Mouse (Mus musculus): ENCODE data around the gene Mettl7a2. TPM values are rescaled to one million over a fixed set of nuclear protein-coding genes. Genes with fewer than 3 reads are reported as not detected.

Mettl7a2 gene
- total and polyA plus RNA-seq, 3 experiments = not detected

- peak; percentile 88 to 93 for TF ChIP-seq EP300 (IDR thresholded peaks at IDR 0.05; ENCODE audit: low read depth in 1 of 2, low read length in 2 of 2)
- TF ChIP-seq SMC3 (IDR thresholded peaks at IDR 0.05; ENCODE audit: low read depth, low read length) = no peak; the same call in 1 of the 2 replicates
- peak; percentile 93 for TF ChIP-seq TBP (IDR thresholded peaks at IDR 0.05; ENCODE audit: low read depth, low read length)
- peak; percentile 96 for TF ChIP-seq ZMIZ1 (IDR thresholded peaks at IDR 0.05; ENCODE audit: low read depth, low read length)
- TF ChIP-seq HCFC1 (IDR thresholded peaks at IDR 0.05; ENCODE audit: low read depth, low read length) = peak; percentile 72
- peak; percentile 99 for TF ChIP-seq MYB (IDR thresholded peaks at IDR 0.05; ENCODE audit: low read depth, low read length)
- no peak for TF ChIP-seq UBTF (IDR thresholded peaks at IDR 0.05; ENCODE audit: borderline replicate concordance, insufficient read depth, low read depth, low read length)
- TF ChIP-seq MXI1 (IDR thresholded peaks at IDR 0.05; ENCODE audit: low read depth, low read length) = peak; percentile 71
- TF ChIP-seq POLR2AphosphoS2 (IDR thresholded peaks at IDR 0.05; ENCODE audit: low read length) = peak; percentile 90
- peak; percentile 78 for TF ChIP-seq TCF12 (IDR thresholded peaks at IDR 0.05; ENCODE audit: low read depth, low read length)
- TF ChIP-seq USF1 (IDR thresholded peaks at IDR 0.05; ENCODE audit: low read depth, low read length) = 0 out of 2 replicates have a peak, but pooled peaks have one; percentile 8
- no peak for TF ChIP-seq ZKSCAN1 (IDR thresholded peaks at IDR 0.05; ENCODE audit: low read depth, low read length)
- peak; percentile 95 for TF ChIP-seq GABPA (IDR thresholded peaks at IDR 0.05; ENCODE audit: low read depth, low read length)
- TF ChIP-seq USF2 (IDR thresholded peaks at IDR 0.05; ENCODE audit: borderline replicate concordance in 1 of 2, insufficient read depth in 1 of 2, low read depth in 1 of 2, low read length in 2 of 2) = no peak
- TF ChIP-seq RAD21 (IDR thresholded peaks at IDR 0.05; ENCODE audit: low read depth, low read length) = no peak
- TF ChIP-seq ETS1 (IDR thresholded peaks at IDR 0.05; ENCODE audit: low read depth, low read length) = peak; percentile 97
Observed at GRCm38 (mm10) chr15:100304019-100304991, 48.7 kb upstream of the Mettl7a2 start, which contains the start of gene Mettl7a1 (continued).

GRCm38 (mm10) chr15:100306201-100306600 is 46.8 kb upstream of the Mettl7a2 start:
- TF ChIP-seq GABPA (IDR thresholded peaks at IDR 0.05; ENCODE audit: low read depth, low read length) (no peak), TCF12 (IDR thresholded peaks at IDR 0.05; ENCODE audit: low read depth, low read length) (no peak), RCOR1 (IDR thresholded peaks at IDR 0.05; ENCODE audit: low read depth, low read length) (no peak), ELF1 (IDR thresholded peaks at IDR 0.05; ENCODE audit: low read depth, low read length) (no peak), TAL1 (IDR thresholded peaks at IDR 0.05; ENCODE audit: low read length) (no peak), POLR2AphosphoS5 (IDR thresholded peaks at IDR 0.05; ENCODE audit: borderline replicate concordance, low read depth, low read length) (no peak), CHD1 (IDR thresholded peaks at IDR 0.05; ENCODE audit: low read depth, low read length) (no peak), MAX (IDR thresholded peaks at IDR 0.05; ENCODE audit: low read length) (no peak), ZMIZ1 (IDR thresholded peaks at IDR 0.05; ENCODE audit: low read depth, low read length) (peak; percentile 47; the same call in 1 of the 2 replicates), SIN3A (IDR thresholded peaks at IDR 0.05; ENCODE audit: low read length) (peak; percentile 59; the same call in 1 of the 2 replicates), USF2 (IDR thresholded peaks at IDR 0.05; ENCODE audit: borderline replicate concordance in 1 of 2, insufficient read depth in 1 of 2, low read depth in 1 of 2, low read length in 2 of 2) (no peak), USF1 (IDR thresholded peaks at IDR 0.05; ENCODE audit: low read depth, low read length) (no peak), GATA1 (IDR thresholded peaks at IDR 0.05; ENCODE audit: low read depth, low read length) (0 out of 2 replicates have a peak, but pooled peaks have one; percentile 15), MYB (IDR thresholded peaks at IDR 0.05; ENCODE audit: low read depth, low read length) (no peak), ETS1 (IDR thresholded peaks at IDR 0.05; ENCODE audit: low read depth, low read length) (peak; percentile 67; the same call in 1 of the 2 replicates), CHD2 (IDR thresholded peaks at IDR 0.05; ENCODE audit: low read length) (no peak), CTCF (IDR thresholded peaks at IDR 0.05 in 2 of 3, conservative IDR thresholded peaks at IDR 0.05 in 1 of 3; ENCODE audit: control insufficient read depth in 1 of 3, insufficient read depth in 1 of 3, low read depth in 2 of 3, low read length in 3 of 3, poor library complexity in 1 of 3, severe bottlenecking in 1 of 3) (no peak), MXI1 (IDR thresholded peaks at IDR 0.05; ENCODE audit: low read depth, low read length) (peak; percentile 51; the same call in 1 of the 2 replicates), EP300 (IDR thresholded peaks at IDR 0.05; ENCODE audit: low read depth in 1 of 2, low read length in 2 of 2) (peak in 1 of 2 experiments; percentile 25; a peak in 1 of 4 replicates)
- Histone ChIP-seq H3K27ac (ENCODE audit: control insufficient read depth, low read depth, low read length) (peak overlapping the region; percentile 30; the same call in 1 of the 2 replicates), H3K79me2 (ENCODE audit: control insufficient read depth, insufficient read depth, low read length, poor library complexity) (peaks cover 7% of the 10 kb centered on the region), H3K4me3 (ENCODE audit: control insufficient read depth in 1 of 2, insufficient read depth in 1 of 2, low read depth in 2 of 2, low read length in 2 of 2) (peak overlapping the region in 1 of 2 experiments; percentile 99; a peak in 2 of 4 replicates), H3K36me3 (ENCODE audit: control insufficient read depth in 1 of 2, insufficient read depth in 2 of 2, low read length in 2 of 2) (peaks cover 0 to 21% of the 10 kb centered on the region in 2 experiments; a peak in 2 of 4 replicates), H3K27me3 (ENCODE audit: control insufficient read depth in 1 of 2, insufficient read depth in 2 of 2, low read length in 2 of 2) (no peaks in the 10 kb centered on the region), H3K9ac (ENCODE audit: control insufficient read depth, low read depth, low read length, poor library complexity, severe bottlenecking) (no peak overlapping the region; the same call in 1 of the 2 replicates), H3K4me1 (ENCODE audit: control insufficient read depth in 1 of 2, insufficient read depth in 2 of 2, low read length in 2 of 2) (peaks cover 19 to 22% of the 10 kb centered on the region in 2 experiments), H3K9me3 (replicated peaks; ENCODE audit: insufficient read depth, low read length) (no peaks in the 10 kb centered on the region)
- peak; percentile 60 for DNase-seq (ENCODE audit: low read depth, low spot score)
